In the genomic region with DNA sequence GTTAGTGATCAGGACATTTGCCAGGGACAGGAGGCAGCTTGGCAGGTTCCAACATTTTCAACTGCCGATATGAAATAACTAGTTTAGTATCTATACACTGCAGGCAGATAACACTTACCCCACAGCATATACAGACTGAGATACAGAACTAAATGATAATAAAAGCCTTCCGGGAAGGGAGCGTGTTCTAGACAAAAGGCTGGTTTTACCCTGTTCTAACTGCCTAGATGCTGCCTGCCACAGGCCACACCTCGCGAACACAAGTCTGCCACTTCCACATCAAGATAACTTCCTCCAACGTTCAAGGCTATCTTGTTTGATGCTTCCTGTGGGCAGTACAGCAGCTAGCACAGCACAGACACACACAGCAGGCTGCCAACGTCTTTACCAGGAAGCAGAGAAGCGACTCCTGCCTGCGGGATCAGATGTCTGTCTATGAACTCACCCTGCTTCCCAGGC, we compare ENCODE assay signal across 12 mouse cellular contexts. TPM values are rescaled to one million over a fixed set of nuclear protein-coding genes. Genes with fewer than 3 reads are reported as not detected.
DNase-seq lines count a peak whose midpoint lies in the region; ATAC-seq and TF ChIP-seq lines count a peak whose summit lies in the region.
"Had no signal": no experiment of that assay in that cellular context is flagged by ENCODE, and none has a peak within 500 bp of the region (broad histone marks: within the 10 kb centered on the region; RNA-seq: fewer than 3 reads in every experiment).

No protein-coding gene starts in this region.

- H3K9ac ChIP-seq in heart, embryonic 16.5 days (ENCODE audit: low read length): no peak overlapping the region
- H3K9ac ChIP-seq: forebrain, embryonic 12.5 days; midbrain, embryonic 12.5 days had no signal

- peak overlapping the region; percentile 51 for H3K27ac ChIP-seq in heart, embryonic 16.5 days (ENCODE audit: low read length)
- no peak overlapping the region for H3K27ac ChIP-seq in layer of hippocampus, adult 2 months
- H3K27ac ChIP-seq: forebrain, embryonic 12.5 days; midbrain, embryonic 12.5 days had no signal

- no peak overlapping the region for H3K4me3 ChIP-seq in heart, embryonic 16.5 days (ENCODE audit: low read length)
- no peak overlapping the region for H3K4me3 ChIP-seq in layer of hippocampus, adult 2 months
- H3K4me3 ChIP-seq: forebrain, embryonic 12.5 days; midbrain, embryonic 12.5 days had no signal

- peak; percentile 49; the same call in 1 of the 2 replicates for ATAC-seq in heart, embryonic 16.5 days (replicated peaks; ENCODE audit: extremely low read depth, insufficient read depth, low FRiP score)
- ATAC-seq in common myeloid progenitor, adult 5-6 weeks (replicated peaks; ENCODE audit: low read depth, poor library complexity, severe bottlenecking): peak; percentile 88
- peak; percentile 90 for ATAC-seq in megakaryocyte-erythroid progenitor cell, adult 5-6 weeks (replicated peaks; ENCODE audit: low FRiP score, low TSS enrichment, poor library complexity, severe bottlenecking)

- no peak for DNase-seq in heart, postnatal 25 days (ENCODE audit: low spot score)
- DNase-seq in CD4-positive helper T cell, adult 2 months (ENCODE audit: low read depth, low spot score): peak; percentile 27
- no peak for DNase-seq in left cerebral cortex, adult 18-20 months (ENCODE audit: low spot score in 2 of 2)
- no peak for DNase-seq in right cerebral cortex, adult 2 months (ENCODE audit: low spot score in 2 of 2)
- no peak for DNase-seq in layer of hippocampus, adult 2 months (ENCODE audit: low spot score in 2 of 2)
- DNase-seq: adrenal gland, postnatal 36 days; left cerebral cortex, postnatal 4 days had no signal

- WGBS in heart, embryonic 16.5 days: 59% methylated on average over 9 of the region's 9 CpGs

- H3K4me1 ChIP-seq in heart, embryonic 16.5 days (ENCODE audit: control insufficient read depth, insufficient read depth, low read length): peaks cover 2% of the 10 kb centered on the region; the same call in 1 of the 2 replicates
- H3K4me1 ChIP-seq: forebrain, embryonic 12.5 days; midbrain, embryonic 12.5 days had no signal

- no peak for TF ChIP-seq CTCF in layer of hippocampus, adult 2 months (conservative IDR thresholded peaks at IDR 0.05)

- no peak overlapping the region for H3K4me2 ChIP-seq in heart, embryonic 16.5 days (ENCODE audit: low read depth, low read length)
- H3K4me2 ChIP-seq: forebrain, embryonic 12.5 days; midbrain, embryonic 12.5 days had no signal

- intact Hi-C loops in heart, postnatal 25 days (cut with DNase I): no loop called here

- peaks cover 3% of the 10 kb centered on the region; the same call in 1 of the 2 replicates for H3K9me3 ChIP-seq in heart, embryonic 16.5 days (replicated peaks; ENCODE audit: control insufficient read depth, low read length)
- H3K9me3 ChIP-seq: forebrain, embryonic 12.5 days; midbrain, embryonic 12.5 days had no signal

- H3K36me3 ChIP-seq in heart, embryonic 16.5 days (ENCODE audit: control insufficient read depth, insufficient read depth): peaks cover 46% of the 10 kb centered on the region

- no peaks in the 10 kb centered on the region for H3K27me3 ChIP-seq in heart, embryonic 16.5 days (ENCODE audit: control insufficient read depth, insufficient read depth, low read length)
- H3K27me3 ChIP-seq: forebrain, embryonic 12.5 days; midbrain, embryonic 12.5 days had no signal

RNA-seq across cellular contexts. Expression of a gene that starts 43.6 kb away (rescaled TPM):
- polyA plus RNA-seq in heart, embryonic 16.5 days (2015; fragmentation: Nextera tagmentation; extraction: Ambion mirVana): 56.3 and 62.5 TPM in 2 replicates
- 10 to 100 TPM; 13.7 to 15.7 TPM for total RNA-seq in heart, postnatal 25 days (2021)
- total RNA-seq in common myeloid progenitor, adult 5-6 weeks (2017): 70.8 and 85.5 TPM in 2 replicates
- 82.3 and 98.2 TPM in 2 replicates for total RNA-seq in megakaryocyte-erythroid progenitor cell, adult 5-6 weeks (2014; fragmentation: Nextera tagmentation)
- total RNA-seq in megakaryocyte-erythroid progenitor cell, adult 5-6 weeks (2017): 78.9 and 87.9 TPM in 2 replicates
- 10 to 100 TPM; 23.1 to 24.5 TPM for total RNA-seq in left cerebral cortex, adult 18-20 months (2021)
- total RNA-seq in layer of hippocampus, adult 2 months (2021): 10 to 100 TPM; 22.6 to 23.6 TPM

RNA-seq across cellular contexts. Expression of a gene that starts 43.8 kb away (rescaled TPM):
- polyA plus RNA-seq in heart, embryonic 16.5 days (2015; fragmentation: Nextera tagmentation; extraction: Ambion mirVana): 166 and 184 TPM in 2 replicates
- total RNA-seq in heart, postnatal 25 days (2021): 10 to 100 TPM; 71.7 to 74.0 TPM
- 92.7 and 129 TPM in 2 replicates for total RNA-seq in common myeloid progenitor, adult 5-6 weeks (2017)
- total RNA-seq in megakaryocyte-erythroid progenitor cell, adult 5-6 weeks (2014; fragmentation: Nextera tagmentation): 133 and 135 TPM in 2 replicates
- total RNA-seq in megakaryocyte-erythroid progenitor cell, adult 5-6 weeks (2017): 112 and 153 TPM in 2 replicates
- 100 to 1,000 TPM; 155 to 178 TPM for total RNA-seq in left cerebral cortex, adult 18-20 months (2021)
- total RNA-seq in layer of hippocampus, adult 2 months (2021): 100 to 1,000 TPM; 135 to 157 TPM
